Mouse (Mus musculus): ENCODE measurements around the gene Cyp24a1.

The Cyp24a1 gene

DNA sequence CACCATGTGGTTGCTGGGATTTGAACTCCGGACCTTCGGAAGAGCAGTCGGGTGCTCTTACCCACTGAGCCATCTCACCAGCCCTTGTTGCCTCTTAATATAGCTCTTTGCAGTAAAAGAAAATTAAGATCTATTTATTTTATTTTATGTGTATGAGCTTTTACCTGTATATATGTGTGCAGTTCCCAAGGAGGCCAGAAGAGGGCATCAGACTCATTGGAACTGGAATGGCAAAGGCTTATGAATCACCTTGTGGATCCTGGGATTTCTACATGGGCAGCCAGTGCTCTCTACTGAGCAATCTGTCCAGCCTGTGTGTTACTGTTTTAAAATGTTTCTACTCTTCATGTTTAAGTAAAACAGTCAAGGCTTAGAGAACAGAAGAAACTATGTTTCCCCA, 54.4 kb downstream of the Cyp24a1 start:
- CTCF ChIA-PET = no interaction called here

DNA sequence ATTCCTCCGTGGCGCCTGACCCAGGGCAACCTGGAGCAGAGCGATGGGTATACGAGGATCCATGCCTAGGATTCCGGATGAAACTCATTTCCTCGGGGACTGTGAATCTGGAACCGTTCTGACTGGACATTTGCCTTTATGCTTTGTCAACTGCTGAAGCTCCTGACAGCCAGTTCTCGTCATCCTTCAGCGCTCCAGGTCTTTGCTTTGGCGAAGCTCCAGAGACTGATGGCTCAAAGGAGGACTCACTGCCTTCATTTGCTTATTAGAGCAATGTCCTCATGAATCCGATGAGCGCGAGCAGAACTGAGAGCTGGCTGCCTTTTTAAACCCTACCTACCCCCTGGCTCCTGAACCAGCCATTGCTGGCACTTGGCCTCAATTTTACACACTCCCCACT, 58.2 kb downstream of the Cyp24a1 start:
- CTCF ChIA-PET = no interaction called here

DNA sequence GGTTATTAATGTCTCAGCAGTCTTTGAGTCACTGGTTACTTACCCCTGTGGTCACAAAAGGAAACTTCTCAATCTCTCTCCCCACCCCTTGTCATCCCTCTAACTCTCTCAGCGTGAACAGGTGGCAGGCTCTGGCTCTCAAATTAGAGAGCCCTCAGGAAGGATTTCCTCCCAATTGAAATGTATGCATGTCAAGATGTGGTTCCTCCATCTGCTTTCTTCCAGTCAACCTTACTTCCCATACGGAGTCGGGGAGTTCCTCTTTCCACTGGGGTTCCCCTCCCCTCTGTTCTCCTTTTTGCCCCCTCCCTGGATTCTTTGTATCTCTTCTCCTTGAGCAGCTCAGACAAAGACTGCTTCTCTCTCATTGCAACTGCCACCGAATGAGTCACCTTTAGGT, 60.7 kb downstream of the Cyp24a1 start:
- CTCF ChIA-PET = no interaction called here
